Mouse (Mus musculus): Measurements from ENCODE around the gene Slc41a2.
A peak's percentile ranks its signal among the peaks of the same experiment; 100 is the strongest.

The Slc41a2 gene

DNA sequence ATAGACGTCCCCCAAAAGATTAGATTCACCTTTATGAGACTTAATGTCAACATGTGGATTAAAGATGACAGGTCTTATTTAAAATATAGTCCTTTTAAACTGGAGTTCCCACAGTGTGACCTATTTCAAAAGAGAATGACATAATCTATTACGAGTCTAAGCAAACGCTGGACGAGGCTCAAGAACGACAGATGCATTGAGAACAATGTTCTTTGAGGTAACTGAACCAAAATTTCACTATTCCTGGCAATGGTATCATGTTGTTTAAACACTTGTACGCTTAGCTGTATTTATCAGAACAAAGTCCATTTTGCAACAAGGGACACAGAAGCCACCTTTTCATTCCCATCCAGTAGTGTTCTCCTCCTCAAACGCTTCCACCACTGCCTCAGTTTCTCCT lies 27.3 kb downstream of the Slc41a2 start:
- DNase-seq (ENCODE audit: low read depth, low spot score) = no peak
- Histone ChIP-seq H3K27me3 (ENCODE audit: control insufficient read depth, insufficient read depth, low read length, poor library complexity, severe bottlenecking) (no peaks in the 10 kb centered on the region), H3K36me3 (ENCODE audit: control insufficient read depth, insufficient read depth, low read length, poor library complexity, severe bottlenecking) (peaks cover 10% of the 10 kb centered on the region; the same call in 1 of the 2 replicates)

DNA sequence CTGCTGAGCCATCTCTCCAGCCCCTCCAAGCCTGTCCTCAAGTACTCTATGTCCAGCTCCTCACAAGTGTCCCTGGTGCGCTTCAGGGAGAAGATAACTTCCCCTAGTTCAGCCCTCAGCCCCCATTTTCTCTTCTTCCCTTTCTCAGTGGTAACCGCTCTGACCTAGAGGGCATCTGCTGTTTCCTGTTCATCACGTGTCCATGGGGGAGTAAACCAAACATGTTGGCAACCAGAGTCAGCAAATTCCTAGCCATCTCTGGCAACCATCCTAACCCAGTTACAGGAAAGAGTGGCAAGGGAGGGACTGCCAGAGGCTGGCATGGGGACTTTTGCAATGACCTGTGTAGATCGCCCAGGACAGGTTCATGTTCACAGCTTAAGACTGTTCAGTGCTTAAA lies 36.0 kb downstream of the Slc41a2 start:
- H3K36me3 ChIP-seq (ENCODE audit: control insufficient read depth, insufficient read depth, low read length, poor library complexity, severe bottlenecking) = peaks cover 2% of the 10 kb centered on the region; the same call in 1 of the 2 replicates
- peak; percentile 42 for DNase-seq (ENCODE audit: low read depth, low spot score)

DNA sequence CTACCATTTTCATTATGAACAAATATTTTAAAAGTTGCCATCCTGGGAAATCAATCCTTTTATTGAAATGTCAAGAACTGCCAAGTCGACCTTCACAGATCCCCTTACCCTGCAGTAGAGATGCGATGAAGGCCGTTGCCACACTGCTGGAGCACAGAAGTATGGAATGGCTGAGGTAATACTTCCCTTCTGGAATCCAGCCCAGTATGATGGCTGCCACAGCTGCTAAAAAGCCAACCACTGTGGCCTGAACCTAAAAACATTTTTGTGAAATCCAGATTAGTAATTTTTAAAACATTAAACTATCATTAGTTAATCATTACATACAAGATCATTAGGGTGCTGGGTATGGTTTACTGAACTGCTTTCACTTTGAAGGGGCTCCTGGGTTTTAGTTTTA lies 36.6 kb downstream of the Slc41a2 start:
- no peak for DNase-seq (ENCODE audit: low read depth, low spot score)
- Histone ChIP-seq H3K27me3 (ENCODE audit: control insufficient read depth, insufficient read depth, low read length, poor library complexity, severe bottlenecking) (no peaks in the 10 kb centered on the region), H3K36me3 (ENCODE audit: control insufficient read depth, insufficient read depth, low read length, poor library complexity, severe bottlenecking) (peaks cover 2% of the 10 kb centered on the region; the same call in 1 of the 2 replicates)

More for the DNA sequence above, 36.0 kb downstream of the Slc41a2 start:
- no peaks in the 10 kb centered on the region for H3K27me3 ChIP-seq (ENCODE audit: control insufficient read depth, insufficient read depth, low read length, poor library complexity, severe bottlenecking)

DNA sequence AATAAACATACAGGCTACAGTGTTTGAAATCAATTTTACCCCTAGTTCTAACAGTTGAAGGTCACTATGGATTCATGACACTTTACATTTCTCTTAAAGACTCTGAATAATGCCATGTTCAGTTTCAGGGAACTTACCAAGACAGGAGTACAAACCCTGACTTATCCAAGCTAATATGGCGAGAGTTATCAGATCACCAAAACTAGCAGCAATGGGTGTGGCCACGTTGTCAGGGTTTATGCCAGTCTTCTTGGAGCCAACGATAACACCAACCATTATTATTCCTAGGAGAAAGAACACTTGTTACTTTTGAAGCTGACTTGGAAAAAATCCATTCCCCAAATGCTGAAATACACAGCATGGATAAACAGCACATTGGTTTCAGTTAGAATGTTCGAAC lies 40.7 kb downstream of the Slc41a2 start:
- no peak for DNase-seq (ENCODE audit: low read depth, low spot score)
- no peaks in the 10 kb centered on the region for H3K27me3 ChIP-seq (ENCODE audit: control insufficient read depth, insufficient read depth, low read length, poor library complexity, severe bottlenecking)
- H3K36me3 ChIP-seq (ENCODE audit: control insufficient read depth, insufficient read depth, low read length, poor library complexity, severe bottlenecking) = peaks cover 2% of the 10 kb centered on the region; the same call in 1 of the 2 replicates

DNA sequence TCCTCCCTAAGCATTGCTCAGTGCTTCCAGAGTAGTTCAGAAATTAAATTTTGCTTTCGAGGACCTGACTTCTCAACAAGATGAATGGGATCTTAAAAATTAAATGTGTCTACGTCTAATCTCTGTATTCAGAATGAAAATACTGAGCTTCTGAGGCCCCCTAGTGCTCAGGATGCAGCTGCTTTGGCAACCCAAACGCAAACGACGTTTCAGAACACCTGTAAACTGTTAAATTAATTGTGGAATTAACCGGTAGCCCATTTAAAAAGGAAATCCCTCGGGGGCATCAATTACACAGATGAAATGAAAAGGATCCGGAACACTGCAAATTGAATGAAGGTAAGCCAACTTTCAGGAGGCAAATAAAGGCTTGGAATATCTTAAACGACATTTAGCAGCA lies 42.9 kb downstream of the Slc41a2 start:
- Histone ChIP-seq H3K27me3 (ENCODE audit: control insufficient read depth, insufficient read depth, low read length, poor library complexity, severe bottlenecking) (no peaks in the 10 kb centered on the region), H3K36me3 (ENCODE audit: control insufficient read depth, insufficient read depth, low read length, poor library complexity, severe bottlenecking) (peaks cover 2% of the 10 kb centered on the region; the same call in 1 of the 2 replicates)
- peak; percentile 19 for DNase-seq (ENCODE audit: low read depth, low spot score)

DNA sequence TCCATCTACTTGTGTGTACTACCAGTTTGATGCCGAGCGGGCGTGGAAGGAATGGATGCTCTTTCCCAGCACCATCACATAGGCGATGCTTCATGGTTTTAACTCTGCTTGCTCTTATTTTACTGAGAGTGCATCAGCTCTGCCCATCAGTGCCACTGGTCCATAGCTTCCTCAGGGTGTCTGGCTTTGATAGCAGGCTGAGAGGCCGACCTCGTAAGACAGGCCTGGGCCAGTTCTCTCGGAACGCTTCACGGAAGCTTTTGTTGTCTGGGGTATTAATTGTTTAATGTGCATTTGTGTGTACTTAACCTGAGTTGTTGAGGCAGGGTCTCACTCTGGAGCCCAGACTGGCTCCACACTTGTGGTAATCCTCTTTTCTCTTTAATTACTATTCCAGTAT lies 44.3 kb downstream of the Slc41a2 start:
- no peaks in the 10 kb centered on the region for H3K27me3 ChIP-seq (ENCODE audit: control insufficient read depth, insufficient read depth, low read length, poor library complexity, severe bottlenecking)
- DNase-seq (ENCODE audit: low read depth, low spot score) = no peak
- H3K36me3 ChIP-seq (ENCODE audit: control insufficient read depth, insufficient read depth, low read length, poor library complexity, severe bottlenecking) = peaks cover 2% of the 10 kb centered on the region; the same call in 1 of the 2 replicates

DNA sequence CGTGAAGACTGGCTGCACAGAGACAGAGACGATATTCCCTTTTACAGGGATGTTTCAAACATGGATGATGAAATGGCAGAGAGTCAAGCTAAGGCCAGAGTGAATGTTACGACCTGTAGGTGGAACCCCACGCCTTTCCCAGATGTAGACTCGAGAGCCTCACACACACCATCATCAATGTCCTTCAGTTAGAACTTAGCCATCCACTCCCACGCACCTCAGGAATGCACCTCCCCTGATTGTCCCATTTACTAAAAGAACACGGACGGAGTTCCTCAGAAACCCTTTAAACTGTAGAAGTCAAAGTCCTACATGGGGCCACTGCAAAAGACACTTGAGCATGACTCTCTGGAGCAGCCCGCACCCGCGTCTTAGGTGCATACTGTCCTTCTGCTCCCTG lies 46.0 kb downstream of the Slc41a2 start:
- H3K27me3 ChIP-seq (ENCODE audit: control insufficient read depth, insufficient read depth, low read length, poor library complexity, severe bottlenecking) = no peaks in the 10 kb centered on the region
- H3K36me3 ChIP-seq (ENCODE audit: control insufficient read depth, insufficient read depth, low read length, poor library complexity, severe bottlenecking) = peaks cover 2% of the 10 kb centered on the region; the same call in 1 of the 2 replicates
- no peak for DNase-seq (ENCODE audit: low read depth, low spot score)

DNA sequence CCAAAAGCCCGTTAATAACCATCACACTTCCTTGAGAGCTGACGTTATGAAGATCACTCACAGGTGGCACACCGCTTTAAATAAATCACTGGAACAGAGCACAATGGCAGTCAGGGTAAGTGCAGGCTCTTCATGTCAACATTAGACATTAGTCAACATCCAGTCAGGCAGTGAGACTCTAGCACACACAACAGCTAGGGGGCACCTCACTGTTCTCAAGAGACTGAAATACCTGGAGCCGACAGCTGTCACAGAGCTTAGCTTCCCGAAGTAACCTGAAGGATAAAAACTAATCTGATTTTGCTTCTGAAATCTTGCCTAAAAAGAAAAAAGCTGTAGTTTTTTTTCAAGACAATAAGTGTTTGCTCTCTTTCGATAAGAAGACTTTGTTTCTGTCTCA lies 49.9 kb downstream of the Slc41a2 start:
- Histone ChIP-seq H3K27me3 (ENCODE audit: control insufficient read depth, insufficient read depth, low read length, poor library complexity, severe bottlenecking) (no peaks in the 10 kb centered on the region), H3K36me3 (ENCODE audit: control insufficient read depth, insufficient read depth, low read length, poor library complexity, severe bottlenecking) (no peaks in the 10 kb centered on the region)
- DNase-seq (ENCODE audit: low read depth, low spot score) = peak; percentile 7

DNA sequence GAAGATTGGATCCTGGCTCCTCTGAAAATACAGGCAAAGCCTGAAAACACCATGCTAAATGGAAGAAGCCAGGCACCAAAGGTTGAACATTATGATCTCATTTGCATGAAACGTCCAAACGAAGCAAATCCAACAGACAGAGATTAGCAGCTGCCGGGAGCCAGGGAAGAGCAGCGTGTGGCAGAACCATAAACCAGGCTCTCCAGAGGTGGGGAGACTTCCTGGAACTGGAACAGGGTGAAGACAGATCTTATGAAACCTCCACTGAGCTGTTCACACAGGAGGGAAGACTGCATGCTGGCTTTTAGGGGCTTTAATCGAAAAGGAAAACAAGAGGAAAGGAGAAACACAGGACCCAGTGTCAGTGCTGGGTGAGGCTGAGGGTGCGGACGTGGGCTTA lies 51.3 kb downstream of the Slc41a2 start:
- no peak for DNase-seq (ENCODE audit: low read depth, low spot score)
- Histone ChIP-seq H3K36me3 (ENCODE audit: control insufficient read depth, insufficient read depth, low read length, poor library complexity, severe bottlenecking) (no peaks in the 10 kb centered on the region), H3K27me3 (ENCODE audit: control insufficient read depth, insufficient read depth, low read length, poor library complexity, severe bottlenecking) (no peaks in the 10 kb centered on the region)

DNA sequence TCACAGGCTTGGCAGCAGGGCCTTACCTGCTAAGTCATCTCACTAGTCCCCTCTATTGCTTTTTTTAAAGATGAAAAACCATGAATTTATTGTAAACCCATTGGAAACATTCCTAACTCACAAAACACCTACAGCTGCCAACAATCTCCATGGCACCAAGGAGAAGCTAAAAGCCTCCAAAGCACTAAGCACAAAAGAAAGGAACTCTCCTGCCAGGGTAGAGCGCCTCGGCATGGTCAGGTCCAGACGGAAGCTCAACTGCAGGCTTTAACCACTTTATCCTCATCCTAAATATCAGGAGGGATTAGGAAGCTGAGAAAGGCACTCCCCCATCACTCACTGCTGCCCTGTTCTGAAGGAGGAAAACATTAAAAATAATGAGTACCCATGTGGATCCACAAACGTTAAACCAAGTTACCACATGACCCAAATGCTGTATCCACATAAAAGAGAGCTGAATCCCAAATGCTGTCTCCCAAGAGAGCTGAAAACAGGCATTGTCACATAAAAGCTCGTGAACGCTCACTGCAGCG lies 51.9 kb downstream of the Slc41a2 start:
- 0 out of 2 replicates have a peak, but pooled peaks cover 2% of the 10 kb centered on the region for H3K36me3 ChIP-seq (ENCODE audit: control insufficient read depth, insufficient read depth, low read length, poor library complexity, severe bottlenecking)
- no peak for DNase-seq (ENCODE audit: low read depth, low spot score)
- H3K27me3 ChIP-seq (ENCODE audit: control insufficient read depth, insufficient read depth, low read length, poor library complexity, severe bottlenecking) = no peaks in the 10 kb centered on the region

DNA sequence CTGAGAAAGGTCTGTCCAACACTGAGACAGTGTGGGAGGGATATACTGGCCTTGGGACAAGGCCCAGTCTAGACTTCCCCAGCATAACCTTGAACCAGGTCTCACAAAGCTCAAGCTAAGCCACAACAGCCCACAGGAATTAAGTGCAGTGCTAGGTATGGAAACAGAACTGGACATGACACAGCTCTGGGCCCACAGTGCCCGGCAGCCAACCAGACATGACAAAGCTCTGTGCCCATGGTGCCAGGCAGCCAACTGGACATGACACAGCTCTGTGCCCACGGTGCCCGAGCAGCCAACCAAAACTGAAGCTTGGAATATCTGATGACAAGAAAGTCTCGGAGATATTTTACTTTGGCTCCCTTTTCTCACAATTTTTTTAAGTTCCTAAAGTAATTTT lies 52.8 kb downstream of the Slc41a2 start:
- Histone ChIP-seq H3K36me3 (ENCODE audit: control insufficient read depth, insufficient read depth, low read length, poor library complexity, severe bottlenecking) (0 out of 2 replicates have a peak, but pooled peaks cover 2% of the 10 kb centered on the region), H3K27me3 (ENCODE audit: control insufficient read depth, insufficient read depth, low read length, poor library complexity, severe bottlenecking) (no peaks in the 10 kb centered on the region)
- DNase-seq (ENCODE audit: low read depth, low spot score) = no peak

DNA sequence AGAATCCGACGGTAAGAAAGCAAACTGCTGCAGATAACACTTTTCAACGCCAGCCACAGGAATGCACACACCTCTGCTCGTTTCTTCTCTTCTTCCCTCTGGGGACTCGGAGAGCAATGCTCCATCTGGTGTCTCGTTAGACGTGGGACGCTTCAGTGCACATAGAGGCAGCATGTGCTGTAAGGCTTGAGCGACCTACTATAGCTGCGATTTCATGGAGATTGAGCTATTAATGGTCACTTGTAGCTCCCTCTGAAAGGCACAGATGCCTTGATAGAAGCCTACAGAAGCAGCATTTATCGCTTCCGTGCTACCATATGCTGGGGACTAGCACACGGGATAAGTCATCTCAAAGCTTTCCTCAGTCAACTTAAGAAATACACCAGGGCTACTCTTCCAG lies 71.0 kb downstream of the Slc41a2 start:
- Histone ChIP-seq H3K27me3 (ENCODE audit: control insufficient read depth, insufficient read depth, low read length, poor library complexity, severe bottlenecking) (no peaks in the 10 kb centered on the region), H3K36me3 (ENCODE audit: control insufficient read depth, insufficient read depth, low read length, poor library complexity, severe bottlenecking) (no peaks in the 10 kb centered on the region)
- DNase-seq (ENCODE audit: low read depth, low spot score) = peak; percentile 25

DNA sequence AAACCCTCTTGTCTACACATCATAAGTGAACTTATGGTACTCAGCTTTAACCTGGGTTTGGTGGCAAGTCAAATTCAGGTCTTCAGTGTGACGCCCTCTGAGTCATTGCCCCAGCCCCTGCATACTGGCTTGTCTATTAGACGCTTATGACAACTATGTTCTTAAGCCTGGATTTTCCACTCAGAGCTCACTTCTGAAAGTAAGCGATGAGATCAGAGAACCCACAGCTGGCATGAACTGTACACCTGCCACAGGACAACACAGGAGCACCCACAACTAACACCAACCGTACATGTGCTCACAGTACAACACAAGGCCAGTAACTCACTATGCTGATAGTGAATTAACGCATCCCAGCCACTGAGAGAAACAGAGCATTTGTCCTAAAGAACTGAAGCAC lies 71.4 kb downstream of the Slc41a2 start:
- Histone ChIP-seq H3K27me3 (ENCODE audit: control insufficient read depth, insufficient read depth, low read length, poor library complexity, severe bottlenecking) (no peaks in the 10 kb centered on the region), H3K36me3 (ENCODE audit: control insufficient read depth, insufficient read depth, low read length, poor library complexity, severe bottlenecking) (no peaks in the 10 kb centered on the region)
- DNase-seq (ENCODE audit: low read depth, low spot score) = peak; percentile 9

DNA sequence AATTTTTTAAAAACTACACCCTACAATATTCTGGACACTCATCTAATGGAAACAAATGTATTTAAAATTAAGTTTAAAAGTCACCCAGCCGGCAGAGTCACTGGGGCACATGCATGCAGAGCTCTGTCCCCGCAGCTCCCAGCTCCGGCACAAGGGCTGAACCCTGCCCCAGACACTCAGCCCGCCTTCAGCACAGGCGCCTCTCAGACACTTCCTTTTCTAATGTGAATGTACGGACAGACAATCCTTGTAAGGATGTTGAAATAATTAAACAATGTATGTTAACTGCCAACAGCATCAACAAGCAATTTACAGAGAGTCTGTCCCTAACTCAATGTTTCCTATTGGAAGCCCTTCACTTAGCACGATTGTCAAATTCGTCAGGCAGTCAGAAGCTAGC lies 73.0 kb downstream of the Slc41a2 start:
- no peak for DNase-seq (ENCODE audit: low read depth, low spot score)
- no peaks in the 10 kb centered on the region for H3K27me3 ChIP-seq (ENCODE audit: control insufficient read depth, insufficient read depth, low read length, poor library complexity, severe bottlenecking)
- no peaks in the 10 kb centered on the region for H3K36me3 ChIP-seq (ENCODE audit: control insufficient read depth, insufficient read depth, low read length, poor library complexity, severe bottlenecking)

DNA sequence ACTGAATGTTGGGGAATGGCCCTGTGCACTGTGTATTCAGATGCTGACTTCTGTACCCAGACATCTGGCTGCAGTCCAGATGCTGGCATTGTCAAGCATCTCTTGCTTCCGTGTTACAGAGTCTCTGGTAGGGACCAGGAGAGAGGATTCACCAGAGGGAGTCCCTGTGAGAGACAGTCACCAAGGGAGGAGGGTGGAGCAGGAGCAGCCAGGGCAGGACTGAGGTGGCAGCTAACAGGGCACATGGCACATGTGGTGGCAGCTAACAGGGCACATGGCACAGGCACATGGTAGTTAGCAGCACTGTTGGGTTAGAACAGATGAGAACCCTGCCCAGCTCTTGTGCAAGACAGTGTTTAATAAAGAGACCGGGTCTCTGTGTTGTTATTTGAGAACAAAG lies 73.6 kb downstream of the Slc41a2 start:
- no peaks in the 10 kb centered on the region for H3K27me3 ChIP-seq (ENCODE audit: control insufficient read depth, insufficient read depth, low read length, poor library complexity, severe bottlenecking)
- no peak for DNase-seq (ENCODE audit: low read depth, low spot score)
- H3K36me3 ChIP-seq (ENCODE audit: control insufficient read depth, insufficient read depth, low read length, poor library complexity, severe bottlenecking) = no peaks in the 10 kb centered on the region

DNA sequence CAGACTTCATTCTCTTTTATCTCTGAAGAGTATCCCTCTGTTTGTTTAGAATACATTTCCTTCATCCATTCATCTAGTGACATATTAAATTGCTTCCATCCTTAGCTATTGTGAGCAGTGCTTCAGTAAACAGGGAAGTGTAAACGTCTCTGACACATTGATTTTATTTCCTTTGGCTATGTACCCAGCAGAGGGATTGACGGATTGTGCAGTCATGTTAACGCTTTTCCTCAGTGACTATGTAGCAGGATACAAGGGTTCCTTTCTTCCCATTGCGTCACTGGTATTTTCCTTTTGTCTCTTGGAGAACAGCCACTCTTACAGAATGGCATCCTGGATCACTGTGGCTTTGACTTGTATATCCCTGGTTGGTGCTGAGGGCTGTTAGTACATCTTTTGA lies 76.4 kb downstream of the Slc41a2 start:
- no peaks in the 10 kb centered on the region for H3K36me3 ChIP-seq (ENCODE audit: control insufficient read depth, insufficient read depth, low read length, poor library complexity, severe bottlenecking)
- H3K27me3 ChIP-seq (ENCODE audit: control insufficient read depth, insufficient read depth, low read length, poor library complexity, severe bottlenecking) = no peaks in the 10 kb centered on the region
- DNase-seq (ENCODE audit: low read depth, low spot score) = no peak
